Mouse (Mus musculus) embryonic facial prominence, embryonic 11.5 days (tissue): ENCODE data around the gene Cd93. TPM values are rescaled to one million over a fixed set of nuclear protein-coding genes. Genes with fewer than 3 reads are reported as not detected.

Source experiments
- ATAC-seq: fragments of 200-750 bp; cut with Nextera tagmentation; replicated peaks from 2 replicates; pipeline ENCODE4 v1.8.0; 2017; ENCODE audit warnings: low read depth; ENCODE audit not compliant: insufficient number of reproducible peaks, low FRiP score, low TSS enrichment
- DNase-seq: peaks from one replicate; pipeline ENCODE4 v3.0.0-alpha.2; 2015; ENCODE audit warnings: low spot score
- H3K27ac ChIP-seq: fragments of 300-500 bp; sonication (generic); replicated peaks from 2 replicates; pipeline ENCODE4 v1.5.1; 2014; ENCODE audit warnings: mild to moderate bottlenecking, low read depth, low read length, control low read depth
- H3K27me3 ChIP-seq: fragments of 300-500 bp; sonication (generic); 2 replicates; pipeline ENCODE4 v1.6.1; 2014; ENCODE audit warnings: mild to moderate bottlenecking, low read length, moderate library complexity, mixed read lengths; ENCODE audit not compliant: control insufficient read depth, insufficient read depth
- H3K36me3 ChIP-seq: fragments of 300-500 bp; sonication (generic); replicated peaks from 2 replicates; pipeline ENCODE4 v1.6.1; 2014; ENCODE audit warnings: low read depth, mild to moderate bottlenecking, low read length, moderate library complexity, mixed read lengths; ENCODE audit not compliant: control insufficient read depth, insufficient read depth
- H3K4me1 ChIP-seq: fragments of 300-500 bp; sonication (generic); 2 replicates; pipeline ENCODE4 v1.6.1; 2014; ENCODE audit warnings: low read length, mixed read lengths; ENCODE audit not compliant: control insufficient read depth, insufficient read depth
- H3K4me2 ChIP-seq: fragments of 300-500 bp; sonication (generic); 2 replicates; pipeline ENCODE4 v1.6.1; 2014; ENCODE audit warnings: low read depth, mild to moderate bottlenecking, control low read depth, low read length, moderate library complexity
- H3K4me3 ChIP-seq: fragments of 300-500 bp; sonication (generic); 2 replicates; pipeline ENCODE4 v1.5.1; 2014; ENCODE audit warnings: low read depth, low read length, control low read depth
- H3K9ac ChIP-seq: fragments of 300-500 bp; sonication (generic); replicated peaks from 2 replicates; pipeline ENCODE4 v1.6.1; 2014; ENCODE audit warnings: mild to moderate bottlenecking, control low read depth, low read length
- H3K9me3 ChIP-seq: fragments of 300-500 bp; sonication (generic); replicated peaks from 2 replicates; pipeline ENCODE4 v1.6.1; 2016; ENCODE audit warnings: mild to moderate bottlenecking, low read length, inconsistent platforms, mixed read lengths; ENCODE audit not compliant: control insufficient read depth
- WGBS: fragments of 180-500 bp; shearing (Covaris S2); extraction: QIAGEN DNeasy Blood & Tissue Kit; methylation state at CpG from one replicate; pipeline ENCODE4 v1.1.7; 2014; 5-methylcytosine and 5-hydroxymethylcytosine counted together
- polyA plus RNA-seq: library from polyadenylated mRNA; unstranded; fragments of >200 nt; fragmentation: Nextera tagmentation; extraction: Ambion mirVana; gene quantifications from 2 replicates; pipeline ENCODE4 v1.2.1, GENCODE M21; 2014

Gene Cd93
- polyA plus RNA-seq, 1 experiment from 2014 or later, result 7.2 TPM

- Histone ChIP-seq H3K4me1 (peaks cover 7% of the 10 kb centered on the region; the same call in 1 of the 2 replicates), H3K36me3 (no peaks in the 10 kb centered on the region), H3K27me3 (peaks cover 14% of the 10 kb centered on the region), H3K9ac (peak overlapping the region; percentile 53), H3K9me3 (no peaks in the 10 kb centered on the region), H3K4me2 (peak overlapping the region; percentile 65), H3K4me3 (peak overlapping the region; percentile 33), H3K27ac (no peak overlapping the region)
- DNase-seq (peak; percentile 34), ATAC-seq (peak; percentile 17; the same call in 1 of the 2 replicates)
- 3% methylated on average over 55 of the region's 55 CpGs for WGBS
These were observed 36.1 kb downstream of the Cd93 start for GRCm38 (mm10) chr2:148406971-148407869.

- WGBS, result 9% methylated on average over 34 of the region's 34 CpGs
- Histone ChIP-seq H3K9me3 (no peaks in the 10 kb centered on the region), H3K4me2 (peak overlapping the region; percentile 65), H3K27me3 (peaks cover 14% of the 10 kb centered on the region), H3K4me1 (peaks cover 7% of the 10 kb centered on the region; the same call in 1 of the 2 replicates), H3K36me3 (no peaks in the 10 kb centered on the region), H3K27ac (no peak overlapping the region), H3K4me3 (peak overlapping the region; percentile 33), H3K9ac (peak overlapping the region; percentile 0; the same call in 1 of the 2 replicates)
- ATAC-seq (no peak), DNase-seq (peak; percentile 42)
These were observed 37.0 kb downstream of the Cd93 start for GRCm38 (mm10) chr2:148406160-148406970.

- Histone ChIP-seq H3K27me3 (peaks cover 14% of the 10 kb centered on the region), H3K4me2 (no peak overlapping the region)
- ATAC-seq, result no peak
These were observed 38.5 kb downstream of the Cd93 start for GRCm38 (mm10) chr2:148404906-148405305.

GRCm38 (mm10) chr2:148402227-148402626 is 41.1 kb downstream of the Cd93 start:
- H3K9ac ChIP-seq, result no peak overlapping the region
- no peak for ATAC-seq
- no peak for DNase-seq
- peaks cover 7% of the 10 kb centered on the region for H3K27me3 ChIP-seq
- H3K27ac ChIP-seq, result no peak overlapping the region
- no peaks in the 10 kb centered on the region for H3K4me1 ChIP-seq
- no peak overlapping the region for H3K4me2 ChIP-seq
- H3K36me3 ChIP-seq, result no peaks in the 10 kb centered on the region
- no peak overlapping the region for H3K4me3 ChIP-seq
- no peaks in the 10 kb centered on the region for H3K9me3 ChIP-seq
- whole genome bisulfite sequencing, result 84% methylated on average over 1 of the region's 1 CpGs

More at GRCm38 (mm10) chr2:148404906-148405305, 38.5 kb downstream of the Cd93 start:
- Histone ChIP-seq H3K9me3 (no peaks in the 10 kb centered on the region), H3K4me3 (no peak overlapping the region), H3K36me3 (no peaks in the 10 kb centered on the region), H3K9ac (no peak overlapping the region), H3K4me1 (peaks cover 7% of the 10 kb centered on the region; the same call in 1 of the 2 replicates), H3K27ac (no peak overlapping the region)
- no peak for DNase-seq
- WGBS, result 69% methylated on average over 5 of the region's 5 CpGs

- no peaks in the 10 kb centered on the region for H3K36me3 ChIP-seq
- ATAC-seq, result no peak
These were observed 44.3 kb downstream of the Cd93 start for GRCm38 (mm10) chr2:148398901-148399685.

GRCm38 (mm10) chr2:148397784-148398100 is 45.6 kb downstream of the Cd93 start:
- Histone ChIP-seq H3K9ac (no peak overlapping the region), H3K9me3 (no peaks in the 10 kb centered on the region), H3K27ac (no peak overlapping the region), H3K4me2 (no peak overlapping the region), H3K4me1 (0 out of 2 replicates have a peak, but pooled peaks cover 2% of the 10 kb centered on the region), H3K4me3 (no peak overlapping the region), H3K27me3 (peaks cover 11% of the 10 kb centered on the region), H3K36me3 (no peaks in the 10 kb centered on the region)
- no peak for DNase-seq
- WGBS, result 94% methylated on average over 1 of the region's 1 CpGs
- no peak for ATAC-seq

More at GRCm38 (mm10) chr2:148398901-148399685, 44.3 kb downstream of the Cd93 start:
- no peak for DNase-seq
- 80% methylated on average over 5 of the region's 5 CpGs for WGBS
- peaks cover 11% of the 10 kb centered on the region for H3K27me3 ChIP-seq
- no peaks in the 10 kb centered on the region for H3K9me3 ChIP-seq
- H3K4me2 ChIP-seq, result no peak overlapping the region
- no peak overlapping the region for H3K4me3 ChIP-seq
- H3K4me1 ChIP-seq, result 0 out of 2 replicates have a peak, but pooled peaks cover 2% of the 10 kb centered on the region
- H3K9ac ChIP-seq, result no peak overlapping the region
- no peak overlapping the region for H3K27ac ChIP-seq

GRCm38 (mm10) chr2:148397015-148397783 is 46.2 kb downstream of the Cd93 start:
- ATAC-seq, result no peak
- DNase-seq, result no peak

More at GRCm38 (mm10) chr2:148397015-148397783, 46.2 kb downstream of the Cd93 start:
- Histone ChIP-seq H3K36me3 (no peaks in the 10 kb centered on the region), H3K4me3 (no peak overlapping the region), H3K9me3 (no peaks in the 10 kb centered on the region), H3K27ac (no peak overlapping the region), H3K9ac (no peak overlapping the region), H3K4me2 (no peak overlapping the region), H3K4me1 (0 out of 2 replicates have a peak, but pooled peaks cover 2% of the 10 kb centered on the region), H3K27me3 (peaks cover 11% of the 10 kb centered on the region)
- WGBS, result 51% methylated on average over 11 of the region's 11 CpGs
